Mouse (Mus musculus): ENCODE measurements around the gene Snn. TPM values are rescaled to one million over a fixed set of nuclear protein-coding genes. Genes with fewer than 3 reads are reported as not detected.

The Snn gene
- polyA plus RNA-seq, 1 experiment: 31.0 TPM

- Histone ChIP-seq H3K79me2 (ENCODE audit: control insufficient read depth, insufficient read depth) (no peaks in the 10 kb centered on the region), H3K4me3 (no peak overlapping the region), H3K36me3 (ENCODE audit: control insufficient read depth, insufficient read depth) (no peaks in the 10 kb centered on the region), H3ac (ENCODE audit: control insufficient read depth, insufficient read length) (no peak overlapping the region), H3K27me3 (ENCODE audit: control insufficient read depth, insufficient read depth, insufficient read length) (no peaks in the 10 kb centered on the region), H3K4me2 (ENCODE audit: low read depth) (no peak overlapping the region)
- TF ChIP-seq CEBPB (IDR thresholded peaks at IDR 0.05; ENCODE audit: insufficient read depth, poor library complexity, severe bottlenecking): no peak
- no peak for TF ChIP-seq REST (IDR thresholded peaks at IDR 0.05; ENCODE audit: insufficient read depth, insufficient read length)
- no peak for TF ChIP-seq E2F4 (IDR thresholded peaks at IDR 0.05; ENCODE audit: insufficient read depth)
- TF ChIP-seq MYOD1 (IDR thresholded peaks at IDR 0.05; ENCODE audit: control insufficient read depth in 1 of 3, insufficient read length in 2 of 3, low read depth in 2 of 3): no peak
- TF ChIP-seq POLR2A (IDR thresholded peaks at IDR 0.05; ENCODE audit: insufficient read length, low read depth): no peak
- no peak for TF ChIP-seq TCF12 (IDR thresholded peaks at IDR 0.05; ENCODE audit: insufficient read depth, poor library complexity, severe bottlenecking)
- TF ChIP-seq TCF3 (IDR thresholded peaks at IDR 0.05; ENCODE audit: insufficient read length, low read depth): no peak
- TF ChIP-seq SRF (IDR thresholded peaks at IDR 0.05; ENCODE audit: control insufficient read depth, insufficient read length, low read depth): no peak
- no peak for TF ChIP-seq USF1 (IDR thresholded peaks at IDR 0.05; ENCODE audit: low read depth)
- TF ChIP-seq MYOG (IDR thresholded peaks at IDR 0.05; ENCODE audit: control insufficient read depth in 1 of 3, insufficient read depth in 1 of 3, insufficient read length in 2 of 3, low read depth in 2 of 3): no peak
- TF ChIP-seq POLR2AphosphoS2 (IDR thresholded peaks at IDR 0.05; ENCODE audit: insufficient read length, low read depth): no peak
These were observed 9.6 kb upstream of the Snn start for GRCm38 (mm10) chr16:11051134-11051533.

GRCm38 (mm10) chr16:11054409-11054808 is 6.3 kb upstream of the Snn start:
- TF ChIP-seq CEBPB (IDR thresholded peaks at IDR 0.05; ENCODE audit: insufficient read depth, poor library complexity, severe bottlenecking) (no peak), USF1 (IDR thresholded peaks at IDR 0.05; ENCODE audit: low read depth) (no peak), POLR2A (IDR thresholded peaks at IDR 0.05; ENCODE audit: insufficient read length, low read depth) (no peak), MAX (IDR thresholded peaks at IDR 0.05; ENCODE audit: low read depth) (no peak), E2F4 (IDR thresholded peaks at IDR 0.05; ENCODE audit: insufficient read depth) (no peak)
- H3K4me3 ChIP-seq: no peak overlapping the region
- no peaks in the 10 kb centered on the region for H3K36me3 ChIP-seq (ENCODE audit: control insufficient read depth, insufficient read depth)

GRCm38 (mm10) chr16:11054871-11055270 is 5.9 kb upstream of the Snn start:
- Histone ChIP-seq H3K36me3 (ENCODE audit: control insufficient read depth, insufficient read depth) (no peaks in the 10 kb centered on the region), H3K4me2 (ENCODE audit: low read depth) (no peak overlapping the region), H3ac (ENCODE audit: control insufficient read depth, insufficient read length) (no peak overlapping the region), H3K79me2 (ENCODE audit: control insufficient read depth, insufficient read depth) (no peaks in the 10 kb centered on the region), H3K4me3 (no peak overlapping the region), H3K27me3 (ENCODE audit: control insufficient read depth, insufficient read depth, insufficient read length) (no peaks in the 10 kb centered on the region)
- TF ChIP-seq MAX (IDR thresholded peaks at IDR 0.05; ENCODE audit: low read depth) (no peak), MYOG (IDR thresholded peaks at IDR 0.05; ENCODE audit: control insufficient read depth in 1 of 3, insufficient read depth in 1 of 3, insufficient read length in 2 of 3, low read depth in 2 of 3) (no peak), TCF3 (IDR thresholded peaks at IDR 0.05; ENCODE audit: insufficient read length, low read depth) (no peak), E2F4 (IDR thresholded peaks at IDR 0.05; ENCODE audit: insufficient read depth) (no peak), MYOD1 (IDR thresholded peaks at IDR 0.05; ENCODE audit: control insufficient read depth in 1 of 3, insufficient read length in 2 of 3, low read depth in 2 of 3) (no peak), POLR2AphosphoS2 (IDR thresholded peaks at IDR 0.05; ENCODE audit: insufficient read length, low read depth) (no peak), POLR2A (IDR thresholded peaks at IDR 0.05; ENCODE audit: insufficient read length, low read depth) (no peak), TCF12 (IDR thresholded peaks at IDR 0.05; ENCODE audit: insufficient read depth, poor library complexity, severe bottlenecking) (no peak), CEBPB (IDR thresholded peaks at IDR 0.05; ENCODE audit: insufficient read depth, poor library complexity, severe bottlenecking) (no peak)

More at GRCm38 (mm10) chr16:11054409-11054808, 6.3 kb upstream of the Snn start:
- no peak overlapping the region for H3ac ChIP-seq (ENCODE audit: control insufficient read depth, insufficient read length)
- H3K27me3 ChIP-seq (ENCODE audit: control insufficient read depth, insufficient read depth, insufficient read length): no peaks in the 10 kb centered on the region
- H3K4me2 ChIP-seq (ENCODE audit: low read depth): no peak overlapping the region
- no peaks in the 10 kb centered on the region for H3K79me2 ChIP-seq (ENCODE audit: control insufficient read depth, insufficient read depth)

- no peak overlapping the region for H3K4me2 ChIP-seq (ENCODE audit: low read depth)
- no peaks in the 10 kb centered on the region for H3K36me3 ChIP-seq (ENCODE audit: control insufficient read depth, insufficient read depth)
- no peak for TF ChIP-seq SRF (IDR thresholded peaks at IDR 0.05; ENCODE audit: control insufficient read depth, insufficient read length, low read depth)
- H3K27me3 ChIP-seq (ENCODE audit: control insufficient read depth, insufficient read depth, insufficient read length): no peaks in the 10 kb centered on the region
- H3ac ChIP-seq (ENCODE audit: control insufficient read depth, insufficient read length): no peak overlapping the region
- H3K4me3 ChIP-seq: no peak overlapping the region
- H3K79me2 ChIP-seq (ENCODE audit: control insufficient read depth, insufficient read depth): no peaks in the 10 kb centered on the region
These were observed 4.8 kb upstream of the Snn start for GRCm38 (mm10) chr16:11055916-11056315.

GRCm38 (mm10) chr16:11062794-11063721 is 2.3 kb downstream of the Snn start:
- TF ChIP-seq MYOG (IDR thresholded peaks at IDR 0.05; ENCODE audit: control insufficient read depth in 1 of 3, insufficient read depth in 1 of 3, insufficient read length in 2 of 3, low read depth in 2 of 3) (peak in 1 of 3 experiments; percentile 34), TCF12 (IDR thresholded peaks at IDR 0.05; ENCODE audit: insufficient read depth, poor library complexity, severe bottlenecking) (no peak)
- no peaks in the 10 kb centered on the region for H3K27me3 ChIP-seq (ENCODE audit: control insufficient read depth, insufficient read depth, insufficient read length)
- no peaks in the 10 kb centered on the region for H3K36me3 ChIP-seq (ENCODE audit: control insufficient read depth, insufficient read depth)
- H3K4me3 ChIP-seq: no peak overlapping the region
- no peak overlapping the region for H3ac ChIP-seq (ENCODE audit: control insufficient read depth, insufficient read length)
- H3K79me2 ChIP-seq (ENCODE audit: control insufficient read depth, insufficient read depth): peaks cover 15% of the 10 kb centered on the region
- H3K4me2 ChIP-seq (ENCODE audit: low read depth): peak overlapping the region; percentile 85
